Mouse (Mus musculus) olfactory bulb, adult 2 months (tissue): ENCODE results near the gene Wasf2.

Experiments used
- CTCF ChIP-seq: fragments of 200-500 bp; IDR thresholded peaks from 2 replicates; pipeline ENCODE4 v1.5.1; 2012; ENCODE audit warnings: low read depth, mild to moderate bottlenecking, low read length, moderate library complexity; ENCODE audit not compliant: insufficient read depth
- POLR2A ChIP-seq: fragments of 200-500 bp; IDR thresholded peaks from 2 replicates; pipeline ENCODE4 v1.6.1; 2012; ENCODE audit warnings: mild to moderate bottlenecking, low read depth, low read length, moderate library complexity; ENCODE audit not compliant: insufficient read depth

GRCm38 (mm10) chr4:133155006-133155405, 24.7 kb downstream of the Wasf2 start:
- TF ChIP-seq POLR2A (no peak), CTCF (no peak)
